Mouse (Mus musculus) forebrain, postnatal 0 days (tissue): Measurements from ENCODE around the gene Theg. TPM values are rescaled to one million over a fixed set of nuclear protein-coding genes. Genes with fewer than 3 reads are reported as not detected.

Source experiments
- ATAC-seq: fragments of 200-750 bp; cut with Nextera tagmentation; 2 replicates; pipeline ENCODE4 v1.8.0; 2017; ENCODE audit warnings: mild to moderate bottlenecking, moderate library complexity
- DNase-seq: peaks from one replicate; pipeline ENCODE4 v3.0.0-alpha.2; 2015
- H3K27ac ChIP-seq: fragments of 300-500 bp; sonication (generic); 2 replicates; pipeline ENCODE4 v1.5.1; 2014; ENCODE audit warnings: low read depth, mild to moderate bottlenecking, antibody characterized with exemption, low read length, moderate library complexity, mixed read lengths
- H3K27me3 ChIP-seq: fragments of 300-500 bp; sonication (generic); 2 replicates; pipeline ENCODE4 v1.6.1; 2014; ENCODE audit warnings: mild to moderate bottlenecking, low read length, mixed read lengths; ENCODE audit not compliant: insufficient read depth
- H3K36me3 ChIP-seq: fragments of 300-500 bp; sonication (generic); 2 replicates; pipeline ENCODE4 v1.6.1; 2014; ENCODE audit warnings: mild to moderate bottlenecking, moderate library complexity; ENCODE audit not compliant: insufficient read depth
- H3K4me1 ChIP-seq: fragments of 300-500 bp; sonication (generic); 2 replicates; pipeline ENCODE4 v1.6.1; 2014; ENCODE audit warnings: antibody characterized with exemption; ENCODE audit not compliant: insufficient read depth
- H3K4me2 ChIP-seq: fragments of 300-500 bp; sonication (generic); 2 replicates; pipeline ENCODE4 v1.6.1; 2014; ENCODE audit warnings: low read depth, mild to moderate bottlenecking, moderate library complexity
- H3K4me3 ChIP-seq: fragments of 300-500 bp; sonication (generic); 2 replicates; pipeline ENCODE4 v1.5.1; 2014; ENCODE audit warnings: low read depth, low read length, mixed read lengths
- H3K9ac ChIP-seq: fragments of 300-500 bp; sonication (generic); 2 replicates; pipeline ENCODE4 v1.6.1; 2014; ENCODE audit warnings: mild to moderate bottlenecking
- H3K9me3 ChIP-seq: fragments of 300-500 bp; sonication (generic); 2 replicates; pipeline ENCODE4 v1.6.1; 2016; ENCODE audit warnings: low read length
- CTCF ChIP-seq: sonication (generic); IDR thresholded peaks from 2 replicates; pipeline ENCODE4 v1.5.1; 2016; ENCODE audit warnings: antibody characterized with exemption, control low read depth, low read depth
- WGBS: fragments of 180-500 bp; shearing (Covaris S2); extraction: QIAGEN DNeasy Blood & Tissue Kit; methylation state at CpG from one replicate; pipeline ENCODE4 v1.1.7; 2014; 5-methylcytosine and 5-hydroxymethylcytosine counted together
- polyA plus RNA-seq: library from polyadenylated mRNA; unstranded; fragments of >200 nt; fragmentation: Nextera tagmentation; extraction: Ambion mirVana; gene quantifications from 2 replicates; pipeline ENCODE4 v1.2.1, GENCODE M21; 2015
- total RNA-seq: library from RNA; depleted of rRNA; stranded (reverse); fragments of >200 nt; gene quantifications from 2 replicates; pipeline ENCODE4 v1.2.3, GENCODE M21; 2014

Theg gene
- total and polyA plus RNA-seq, 2 experiments from 2014 or later = not detected

GRCm38 (mm10) chr10:79541522-79541921, 45.6 kb downstream of the Theg start:
- no peaks in the 10 kb centered on the region for H3K9me3 ChIP-seq
- no peak overlapping the region for H3K4me3 ChIP-seq
- no peak overlapping the region for H3K4me2 ChIP-seq
- no peak overlapping the region for H3K9ac ChIP-seq
- DNase-seq (no peak), ATAC-seq (no peak)
- no peak overlapping the region for H3K27ac ChIP-seq
- no peaks in the 10 kb centered on the region for H3K27me3 ChIP-seq
- TF ChIP-seq CTCF = no peak
- 82% methylated on average over 15 of the region's 15 CpGs for WGBS
- peaks cover 72% of the 10 kb centered on the region for H3K36me3 ChIP-seq
- no peaks in the 10 kb centered on the region for H3K4me1 ChIP-seq

DNA sequence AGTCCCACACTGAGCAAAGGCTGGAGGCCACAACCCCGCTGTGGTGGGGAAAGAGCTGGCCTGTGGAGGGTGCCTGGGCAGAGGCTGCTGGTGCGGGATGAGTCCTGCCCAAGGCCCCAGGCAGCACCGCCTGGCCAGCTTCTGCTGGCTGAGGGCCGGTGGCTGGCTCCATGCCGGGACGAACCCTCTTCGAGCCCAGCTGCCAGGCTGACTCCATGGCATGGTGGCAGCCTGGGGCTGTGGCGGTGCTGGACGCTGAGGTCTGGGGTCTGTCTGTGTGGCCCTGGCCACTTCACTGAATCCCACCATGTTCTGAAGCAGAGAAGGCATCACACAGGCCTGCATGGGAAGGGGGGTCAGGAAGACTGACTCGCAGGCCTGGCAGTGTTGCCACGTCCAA, 46.4 kb downstream of the Theg start:
- DNase-seq (no peak), ATAC-seq (no peak)
- no peak overlapping the region for H3K27ac ChIP-seq
- no peaks in the 10 kb centered on the region for H3K9me3 ChIP-seq
- H3K36me3 ChIP-seq = peaks cover 65% of the 10 kb centered on the region
- H3K4me2 ChIP-seq = no peak overlapping the region
- H3K27me3 ChIP-seq = no peaks in the 10 kb centered on the region
- WGBS = 92% methylated on average over 11 of the region's 11 CpGs
- no peak overlapping the region for H3K4me3 ChIP-seq
- no peak for TF ChIP-seq CTCF
- H3K4me1 ChIP-seq = no peaks in the 10 kb centered on the region
- H3K9ac ChIP-seq = no peak overlapping the region

DNA sequence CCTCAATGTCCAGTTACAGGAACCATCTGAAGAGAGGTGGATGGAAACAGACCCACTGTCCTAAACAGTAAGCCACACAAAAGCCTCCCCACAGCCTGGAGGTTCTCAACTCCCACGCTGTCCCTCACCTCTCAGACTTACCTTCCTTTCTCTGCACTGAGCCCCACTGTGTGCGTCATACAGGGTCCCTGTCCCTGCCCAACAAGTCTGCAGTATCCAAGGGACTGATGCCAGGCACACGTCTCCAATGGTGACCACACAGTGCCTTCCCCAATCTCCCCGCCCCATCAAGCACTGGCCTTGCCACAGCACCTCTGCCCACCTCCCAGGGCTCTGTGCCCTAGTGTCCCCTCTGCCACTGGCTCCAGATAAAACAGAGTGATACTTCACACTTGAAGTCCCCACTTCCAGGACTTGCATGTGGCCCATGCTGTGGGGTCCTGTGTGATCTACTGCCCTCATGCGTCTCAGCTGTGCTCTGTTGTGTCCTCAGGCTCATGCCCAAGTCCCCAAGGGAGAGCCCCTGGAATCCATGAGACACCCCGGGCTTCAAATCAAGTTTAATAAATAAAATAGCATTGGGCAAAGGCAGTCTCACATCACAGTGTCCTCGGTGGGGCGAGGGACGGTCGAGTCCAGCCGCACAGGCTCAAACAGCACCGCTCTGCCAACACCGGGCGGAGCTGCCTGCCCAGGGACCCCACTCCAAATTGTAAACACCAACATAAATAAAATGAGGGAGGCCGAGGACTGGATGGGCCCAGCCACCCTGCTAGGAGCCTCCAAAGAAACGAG, 47.2 kb downstream of the Theg start:
- H3K4me2 ChIP-seq = no peak overlapping the region
- no peak for DNase-seq
- H3K4me3 ChIP-seq = no peak overlapping the region
- peaks cover 58% of the 10 kb centered on the region for H3K36me3 ChIP-seq
- no peak for ATAC-seq
- H3K9me3 ChIP-seq = no peaks in the 10 kb centered on the region
- no peak overlapping the region for H3K9ac ChIP-seq
- H3K27me3 ChIP-seq = no peaks in the 10 kb centered on the region
- 97% methylated on average over 16 of the region's 16 CpGs for WGBS
- no peaks in the 10 kb centered on the region for H3K4me1 ChIP-seq
- TF ChIP-seq CTCF = no peak
- no peak overlapping the region for H3K27ac ChIP-seq

GRCm38 (mm10) chr10:79538873-79539272, 48.3 kb downstream of the Theg start:
- ATAC-seq (no peak), DNase-seq (no peak)
- Histone ChIP-seq H3K4me1 (no peaks in the 10 kb centered on the region), H3K9me3 (no peaks in the 10 kb centered on the region), H3K27me3 (no peaks in the 10 kb centered on the region), H3K9ac (no peak overlapping the region), H3K27ac (no peak overlapping the region), H3K36me3 (peaks cover 48% of the 10 kb centered on the region), H3K4me2 (no peak overlapping the region), H3K4me3 (no peak overlapping the region)
- no peak for TF ChIP-seq CTCF
- 80% methylated on average over 4 of the region's 4 CpGs for WGBS

GRCm38 (mm10) chr10:79538323-79538722, 48.8 kb downstream of the Theg start:
- H3K9ac ChIP-seq = no peak overlapping the region
- no peaks in the 10 kb centered on the region for H3K9me3 ChIP-seq
- TF ChIP-seq CTCF = no peak
- no peak overlapping the region for H3K27ac ChIP-seq
- no peak overlapping the region for H3K4me3 ChIP-seq
- no peaks in the 10 kb centered on the region for H3K27me3 ChIP-seq
- ATAC-seq = no peak
- H3K4me2 ChIP-seq = no peak overlapping the region
- WGBS = 76% methylated on average over 3 of the region's 3 CpGs
- peaks cover 42% of the 10 kb centered on the region for H3K36me3 ChIP-seq
- H3K4me1 ChIP-seq = peaks cover under 1% of the 10 kb centered on the region; the same call in 1 of the 2 replicates
- DNase-seq = no peak

- Histone ChIP-seq H3K27me3 (no peaks in the 10 kb centered on the region), H3K9me3 (no peaks in the 10 kb centered on the region), H3K36me3 (peaks cover 37% of the 10 kb centered on the region), H3K4me3 (no peak overlapping the region), H3K27ac (no peak overlapping the region), H3K4me2 (no peak overlapping the region), H3K4me1 (peaks cover 6% of the 10 kb centered on the region; the same call in 1 of the 2 replicates), H3K9ac (no peak overlapping the region)
- no peak for TF ChIP-seq CTCF
- ATAC-seq (no peak), DNase-seq (no peak)
- 82% methylated on average over 2 of the region's 2 CpGs for WGBS
Measured at GRCm38 (mm10) chr10:79537781-79538180, 49.4 kb downstream of the Theg start.

GRCm38 (mm10) chr10:79537271-79537670, 49.9 kb downstream of the Theg start:
- no peak for ATAC-seq
- H3K4me1 ChIP-seq = peaks cover 6% of the 10 kb centered on the region; the same call in 1 of the 2 replicates
- no peak overlapping the region for H3K4me3 ChIP-seq
- 88% methylated on average over 7 of the region's 7 CpGs for WGBS
- H3K9ac ChIP-seq = no peak overlapping the region
- H3K27me3 ChIP-seq = no peaks in the 10 kb centered on the region
- no peak overlapping the region for H3K4me2 ChIP-seq
- DNase-seq = no peak
- H3K36me3 ChIP-seq = peaks cover 32% of the 10 kb centered on the region
- TF ChIP-seq CTCF = no peak
- no peak overlapping the region for H3K27ac ChIP-seq
- H3K9me3 ChIP-seq = no peaks in the 10 kb centered on the region
